Comparison of ENCODE assay signal across 8 mouse cellular contexts in genomic region chr7:143740653-143741052, GRCm38 (mm10). TPM values are rescaled to one million over a fixed set of nuclear protein-coding genes. Genes with fewer than 3 reads are reported as not detected.
DNase-seq lines count a peak whose midpoint lies in the region; ATAC-seq and TF ChIP-seq lines count a peak whose summit lies in the region.

No protein-coding gene starts in this region.

- H3K9ac ChIP-seq in heart, adult 2 months (ENCODE audit: low read depth, low read length): peak overlapping the region; percentile 78
- peak overlapping the region; percentile 93 for H3K9ac ChIP-seq in forebrain, embryonic 16.5 days (replicated peaks; ENCODE audit: low read depth, low read length)
- no peak overlapping the region for H3K9ac ChIP-seq in liver, embryonic 16.5 days (ENCODE audit: low read depth, low read length)

- H3K79me3 ChIP-seq in C2C12 (ENCODE audit: low read depth): peaks cover 35% of the 10 kb centered on the region

- no peak for TF ChIP-seq EP300 in heart, adult 2 months (IDR thresholded peaks at IDR 0.05; ENCODE audit: insufficient read depth, low read depth, low read length)

- H3K27me3 ChIP-seq in heart, adult 2 months (ENCODE audit: control insufficient read depth, insufficient read depth, low read length): no peaks in the 10 kb centered on the region
- H3K27me3 ChIP-seq in C2C12 (ENCODE audit: control insufficient read depth, insufficient read depth, insufficient read length): no peaks in the 10 kb centered on the region
- no peaks in the 10 kb centered on the region for H3K27me3 ChIP-seq in forebrain, embryonic 16.5 days (replicated peaks; ENCODE audit: control insufficient read depth, insufficient read depth, low read length)
- peaks cover 32% of the 10 kb centered on the region for H3K27me3 ChIP-seq in liver, embryonic 16.5 days (ENCODE audit: control insufficient read depth, insufficient read depth, low read depth, low read length)

- no peak overlapping the region for H3ac ChIP-seq in C2C12 (ENCODE audit: control insufficient read depth, insufficient read length, low read depth)

- no peaks in the 10 kb centered on the region for H3K79me2 ChIP-seq in heart, adult 2 months (replicated peaks; ENCODE audit: control insufficient read depth, insufficient read depth, low read length)
- H3K79me2 ChIP-seq in C2C12 (ENCODE audit: control insufficient read depth, insufficient read depth): peaks cover 44% of the 10 kb centered on the region

- peak overlapping the region; percentile 91 for H3K27ac ChIP-seq in heart, adult 2 months
- no peak overlapping the region for H3K27ac ChIP-seq in forebrain, embryonic 16.5 days (ENCODE audit: low read length)
- no peak overlapping the region for H3K27ac ChIP-seq in liver, embryonic 16.5 days (ENCODE audit: low read length)

- no peak for TF ChIP-seq CTCF in heart, adult 2 months (IDR thresholded peaks at IDR 0.05)
- no peak for TF ChIP-seq CTCF in C2C12 (IDR thresholded peaks at IDR 0.05; ENCODE audit: control insufficient read depth, insufficient read depth, insufficient read length)

- H3K4me3 ChIP-seq in heart, adult 2 months: peak overlapping the region; percentile 90
- peak overlapping the region; percentile 65 for H3K4me3 ChIP-seq in C2C12 (ENCODE audit: insufficient read depth, poor library complexity, severe bottlenecking)
- peak overlapping the region; percentile 85 for H3K4me3 ChIP-seq in forebrain, embryonic 16.5 days (replicated peaks; ENCODE audit: low read length)
- H3K4me3 ChIP-seq in liver, embryonic 16.5 days (ENCODE audit: low read depth, low read length): peak overlapping the region; percentile 50

- H3K36me3 ChIP-seq in heart, adult 2 months (ENCODE audit: control insufficient read depth, insufficient read depth, low read length): no peaks in the 10 kb centered on the region
- H3K36me3 ChIP-seq in C2C12 (ENCODE audit: control insufficient read depth, insufficient read depth): no peaks in the 10 kb centered on the region
- no peaks in the 10 kb centered on the region for H3K36me3 ChIP-seq in forebrain, embryonic 16.5 days (ENCODE audit: control insufficient read depth, insufficient read depth)
- no peaks in the 10 kb centered on the region for H3K36me3 ChIP-seq in liver, embryonic 16.5 days (ENCODE audit: control insufficient read depth, insufficient read depth)

- TF ChIP-seq POLR2A in heart, adult 2 months (IDR thresholded peaks at IDR 0.05; ENCODE audit: insufficient read depth, low read depth, low read length): no peak

- DNase-seq in heart, adult 2 months: no peak
- no peak for DNase-seq in heart, adult 18-20 months
- DNase-seq in gastrocnemius, postnatal 4 days (ENCODE audit: low spot score in 2 of 2): no peak
- no peak for DNase-seq in cerebellum, adult 9-10 months

- peaks cover 13% of the 10 kb centered on the region for H3K4me1 ChIP-seq in heart, adult 2 months (ENCODE audit: control insufficient read depth, insufficient read depth, low read length)
- peaks cover 26% of the 10 kb centered on the region for H3K4me1 ChIP-seq in forebrain, embryonic 16.5 days (replicated peaks; ENCODE audit: control insufficient read depth, insufficient read depth, low read length)
- H3K4me1 ChIP-seq in liver, embryonic 16.5 days (ENCODE audit: control insufficient read depth, low read depth, low read length): no peaks in the 10 kb centered on the region

- H3K9me3 ChIP-seq in forebrain, embryonic 16.5 days (ENCODE audit: control insufficient read depth, low read length): no peaks in the 10 kb centered on the region
- H3K9me3 ChIP-seq in liver, embryonic 16.5 days (replicated peaks; ENCODE audit: control insufficient read depth, low read length): no peaks in the 10 kb centered on the region

- peak overlapping the region; percentile 80 for H3K4me2 ChIP-seq in forebrain, embryonic 16.5 days (ENCODE audit: low read length)
- peak overlapping the region; percentile 53; the same call in 1 of the 2 replicates for H3K4me2 ChIP-seq in liver, embryonic 16.5 days (ENCODE audit: low read depth, low read length)

- WGBS in heart, adult 2 months: 30% methylated on average over 2 of the region's 2 CpGs
- WGBS in forebrain, embryonic 16.5 days: 22% methylated on average over 2 of the region's 2 CpGs
- 31% methylated on average over 2 of the region's 2 CpGs for whole genome bisulfite sequencing in liver, embryonic 16.5 days (ENCODE audit: insufficient replicate concordance)

- intact Hi-C loops in heart, adult 2 months (cut with DNase I): no loop called here

- peak; percentile 2; the same call in 1 of the 2 replicates for ATAC-seq in forebrain, embryonic 16.5 days
- ATAC-seq in liver, embryonic 16.5 days (ENCODE audit: low read depth): no peak
- ATAC-seq in CD4-positive, CD25-positive, alpha-beta regulatory T cell, adult 4 months: no peak

TF ChIP-seq in C2C12, 6 proteins besides CTCF, POLR2A, EP300 and RAD21:
- TF ChIP-seq FOSL1 (IDR thresholded peaks at IDR 0.05; ENCODE audit: insufficient read depth, low read length, poor library complexity, severe bottlenecking) (no peak), MYOD1 (IDR thresholded peaks at IDR 0.05; ENCODE audit: control insufficient read depth, insufficient read length, low read depth) (no peak), CEBPB (IDR thresholded peaks at IDR 0.05; ENCODE audit: low read depth) (no peak), MYOG (IDR thresholded peaks at IDR 0.05; ENCODE audit: control insufficient read depth, extremely low read depth, insufficient read length) (no peak), MAX (IDR thresholded peaks at IDR 0.05) (no peak), USF1 (IDR thresholded peaks at IDR 0.05; ENCODE audit: low read depth) (no peak)
TF ChIP-seq in C2C12: peak in this region for 0.

RNA-seq across cellular contexts. Expression of gene Osbpl5, which starts 16.1 kb away (rescaled TPM):
- total RNA-seq in heart, adult 2 months (2021): 10 to 100 TPM; 14.8 to 18.0 TPM
- 21.3 and 28.9 TPM in 2 replicates for polyA plus RNA-seq in heart, adult 2 months (2012; rRNA removed)
- total RNA-seq in heart, adult 18-20 months (2021): 10 to 100 TPM; 16.6 to 17.6 TPM
- 41.1 TPM for polyA plus RNA-seq in C2C12 (2012; fragmentation: generic; extraction: Trizol)
- 34.0 and 35.8 TPM in 2 replicates for polyA plus RNA-seq in forebrain, embryonic 16.5 days (2015; fragmentation: Nextera tagmentation; extraction: Ambion mirVana)
- polyA plus RNA-seq in liver, embryonic 16.5 days (2015; fragmentation: Nextera tagmentation; extraction: Ambion mirVana): 1.9 and 2.2 TPM in 2 replicates
- polyA plus RNA-seq in CD4-positive, CD25-positive, alpha-beta regulatory T cell, adult 4 months (2017; shearing (Covaris generic)): 10 to 100 TPM; 17.2 to 31.0 TPM
- total RNA-seq in gastrocnemius, postnatal 4 days (2021): 10 to 100 TPM; 57.0 to 58.7 TPM

RNA-seq across cellular contexts. Expression of gene Mrgprg, which starts 26.1 kb away (rescaled TPM):
- total RNA-seq in heart, adult 2 months (2021): not detected
- 0.15 and 0.18 TPM in 2 replicates for polyA plus RNA-seq in heart, adult 2 months (2012; rRNA removed)
- under 1 TPM in 1 of 2 experiments, not detected in 1; 0.36 TPM for total RNA-seq in heart, adult 18-20 months (2021)
- not detected for polyA plus RNA-seq in C2C12 (2012; fragmentation: generic; extraction: Trizol)
- polyA plus RNA-seq in forebrain, embryonic 16.5 days (2015; fragmentation: Nextera tagmentation; extraction: Ambion mirVana): not detected in 2 replicates
- not detected in 2 replicates for polyA plus RNA-seq in liver, embryonic 16.5 days (2015; fragmentation: Nextera tagmentation; extraction: Ambion mirVana)
- polyA plus RNA-seq in CD4-positive, CD25-positive, alpha-beta regulatory T cell, adult 4 months (2017; shearing (Covaris generic)): not detected
- not detected for total RNA-seq in gastrocnemius, postnatal 4 days (2021)

RNA-seq across cellular contexts. Expression of gene Mrgpre, which starts 43.6 kb away (rescaled TPM):
- total RNA-seq in heart, adult 2 months (2021): 1 to 10 TPM; 1.2 to 1.3 TPM
- 1.9 TPM in 2 replicates for polyA plus RNA-seq in heart, adult 2 months (2012; rRNA removed)
- 1 to 10 TPM; 1.6 to 2.0 TPM for total RNA-seq in heart, adult 18-20 months (2021)
- 2.9 TPM for polyA plus RNA-seq in C2C12 (2012; fragmentation: generic; extraction: Trizol)
- polyA plus RNA-seq in forebrain, embryonic 16.5 days (2015; fragmentation: Nextera tagmentation; extraction: Ambion mirVana): 4.0 and 5.8 TPM in 2 replicates
- 0.41 and 0.51 TPM in 2 replicates for polyA plus RNA-seq in liver, embryonic 16.5 days (2015; fragmentation: Nextera tagmentation; extraction: Ambion mirVana)
- 10 to 100 TPM in 1 of 2 experiments, 1 to 10 TPM in 1; 5.7 to 11.7 TPM for polyA plus RNA-seq in CD4-positive, CD25-positive, alpha-beta regulatory T cell, adult 4 months (2017; shearing (Covaris generic))
- 1 to 10 TPM; 1.7 to 2.7 TPM for total RNA-seq in gastrocnemius, postnatal 4 days (2021)

RNA-seq across cellular contexts. Expression of gene Tnfrsf23, which starts 55.0 kb away (rescaled TPM):
- 1 to 10 TPM; 2.4 to 2.8 TPM for total RNA-seq in heart, adult 2 months (2021)
- polyA plus RNA-seq in heart, adult 2 months (2012; rRNA removed): 3.2 and 5.1 TPM in 2 replicates
- 1 to 10 TPM; 3.2 to 5.1 TPM for total RNA-seq in heart, adult 18-20 months (2021)
- 16.7 TPM for polyA plus RNA-seq in C2C12 (2012; fragmentation: generic; extraction: Trizol)
- 0.61 and 0.76 TPM in 2 replicates for polyA plus RNA-seq in forebrain, embryonic 16.5 days (2015; fragmentation: Nextera tagmentation; extraction: Ambion mirVana)
- polyA plus RNA-seq in liver, embryonic 16.5 days (2015; fragmentation: Nextera tagmentation; extraction: Ambion mirVana): 0.35 and 0.55 TPM in 2 replicates
- polyA plus RNA-seq in CD4-positive, CD25-positive, alpha-beta regulatory T cell, adult 4 months (2017; shearing (Covaris generic)): 1 to 10 TPM; 2.6 to 4.3 TPM
- total RNA-seq in gastrocnemius, postnatal 4 days (2021): 1 to 10 TPM; 5.2 to 6.0 TPM
